8 mouse cellular contexts compared by ENCODE assay signal in genomic region chr8:88646837-88647778, GRCm38 (mm10). TPM values are rescaled to one million over a fixed set of nuclear protein-coding genes. Genes with fewer than 3 reads are reported as not detected.
DNase-seq lines count a peak whose midpoint lies in the region; ATAC-seq and TF ChIP-seq lines count a peak whose summit lies in the region.

TSS of gene Nod2 (plus strand) at chr8:88647315.

- peak within 1 kb of the TSS; percentile 34 for H3K4me3 ChIP-seq in embryonic facial prominence, embryonic 12.5 days
- peak within 1 kb of the TSS; percentile 61 for H3K4me3 ChIP-seq in kidney, adult 2 months (ENCODE audit: insufficient read depth, low read depth, low read length)
- H3K4me3 ChIP-seq in lung, embryonic 14.5 days (ENCODE audit: low read depth, low read length): peak within 1 kb of the TSS; percentile 28
- H3K4me3 ChIP-seq in neural tube, embryonic 15.5 days (replicated peaks): peak within 1 kb of the TSS; percentile 31

- H3K9me3 ChIP-seq in embryonic facial prominence, embryonic 12.5 days: no peaks in the 10 kb centered on the region
- H3K9me3 ChIP-seq in lung, embryonic 14.5 days (ENCODE audit: low read depth, low read length): no peaks in the 10 kb centered on the region
- H3K9me3 ChIP-seq in neural tube, embryonic 15.5 days (replicated peaks): no peaks in the 10 kb centered on the region

- H3K9ac ChIP-seq in embryonic facial prominence, embryonic 12.5 days: peak within 1 kb of the TSS; percentile 44
- H3K9ac ChIP-seq in lung, embryonic 14.5 days: peak within 1 kb of the TSS; percentile 35; the same call in 1 of the 2 replicates
- 0 out of 2 replicates have a peak within 1 kb of the TSS, but pooled peaks have one; percentile 29 for H3K9ac ChIP-seq in neural tube, embryonic 15.5 days (replicated peaks)

- H3K4me2 ChIP-seq in embryonic facial prominence, embryonic 12.5 days (replicated peaks): peak within 1 kb of the TSS; percentile 59
- H3K4me2 ChIP-seq in lung, embryonic 14.5 days: peak within 1 kb of the TSS; percentile 63
- H3K4me2 ChIP-seq in neural tube, embryonic 15.5 days: peak within 1 kb of the TSS; percentile 59

- peak; percentile 72 for DNase-seq in CD4-positive, CD25-positive, alpha-beta regulatory T cell, adult 2 months (ENCODE audit: low read depth, low spot score)
- DNase-seq in adrenal gland, postnatal 14 days: peak; percentile 90
- peak; percentile 89 to 92 for DNase-seq in heart, adult 9 months (ENCODE audit: low spot score in 2 of 2)
- DNase-seq in kidney, adult 2 months: peak; percentile 96
- DNase-seq in lung, embryonic 14.5 days: peak; percentile 83
- DNase-seq in thymus, postnatal 0 days (ENCODE audit: low spot score): peak; percentile 41

- no peak for TF ChIP-seq POLR2A in kidney, adult 2 months (IDR thresholded peaks at IDR 0.05; ENCODE audit: low read depth, low read length)

- peaks cover 9% of the 10 kb centered on the region; the same call in 1 of the 2 replicates for H3K27me3 ChIP-seq in embryonic facial prominence, embryonic 12.5 days
- H3K27me3 ChIP-seq in kidney, adult 2 months (replicated peaks; ENCODE audit: control insufficient read depth, insufficient read depth, low read length): no peaks in the 10 kb centered on the region
- no peaks in the 10 kb centered on the region for H3K27me3 ChIP-seq in lung, embryonic 14.5 days (ENCODE audit: insufficient read depth, low read length)
- peaks cover 16% of the 10 kb centered on the region for H3K27me3 ChIP-seq in neural tube, embryonic 15.5 days (replicated peaks)

- peaks cover 21% of the 10 kb centered on the region for H3K4me1 ChIP-seq in embryonic facial prominence, embryonic 12.5 days
- H3K4me1 ChIP-seq in kidney, adult 2 months (ENCODE audit: control insufficient read depth, insufficient read depth, low read length): peaks cover 19% of the 10 kb centered on the region
- no peaks in the 10 kb centered on the region for H3K4me1 ChIP-seq in lung, embryonic 14.5 days (ENCODE audit: insufficient read depth)
- peaks cover 14% of the 10 kb centered on the region for H3K4me1 ChIP-seq in neural tube, embryonic 15.5 days

- ATAC-seq in embryonic facial prominence, embryonic 12.5 days (ENCODE audit: insufficient number of reproducible peaks, insufficient read depth, low FRiP score, low TSS enrichment): peak; percentile 58; the same call in 1 of the 2 replicates
- peak; percentile 91 for ATAC-seq in lung, embryonic 14.5 days (ENCODE audit: insufficient read depth)
- no peak for ATAC-seq in neural tube, embryonic 15.5 days (ENCODE audit: low FRiP score)

- H3K36me3 ChIP-seq in embryonic facial prominence, embryonic 12.5 days: no peaks in the 10 kb centered on the region
- no peaks in the 10 kb centered on the region for H3K36me3 ChIP-seq in kidney, adult 2 months (ENCODE audit: control insufficient read depth, insufficient read depth, low read length)
- no peaks in the 10 kb centered on the region for H3K36me3 ChIP-seq in lung, embryonic 14.5 days (ENCODE audit: insufficient read depth)
- no peaks in the 10 kb centered on the region for H3K36me3 ChIP-seq in neural tube, embryonic 15.5 days

- H3K27ac ChIP-seq in embryonic facial prominence, embryonic 12.5 days: no peak within 1 kb of the TSS
- H3K27ac ChIP-seq in kidney, adult 2 months (ENCODE audit: insufficient read depth, low read depth, low read length): 0 out of 2 replicates have a peak within 1 kb of the TSS, but pooled peaks have one; percentile 4
- no peak within 1 kb of the TSS for H3K27ac ChIP-seq in lung, embryonic 14.5 days (ENCODE audit: low read depth)
- no peak within 1 kb of the TSS for H3K27ac ChIP-seq in neural tube, embryonic 15.5 days (replicated peaks)

- TF ChIP-seq CTCF in kidney, adult 2 months (conservative IDR thresholded peaks at IDR 0.05; ENCODE audit: insufficient read depth, insufficient read length, low read depth, low read length): no peak
- TF ChIP-seq CTCF in lung, embryonic 14.5 days (IDR thresholded peaks at IDR 0.05; ENCODE audit: low read depth): no peak

- 9% methylated on average over 33 of the region's 33 CpGs for WGBS in embryonic facial prominence, embryonic 12.5 days
- 11% methylated on average over 33 of the region's 33 CpGs for WGBS in kidney, adult 2 months
- WGBS in lung, embryonic 14.5 days: 11% methylated on average over 33 of the region's 33 CpGs
- WGBS in neural tube, embryonic 15.5 days: 9% methylated on average over 33 of the region's 33 CpGs

RNA-seq across cellular contexts. Expression of gene Nod2, which starts in this region (rescaled TPM):
- 0.64 and 0.78 TPM in 2 replicates for total RNA-seq in adrenal gland, postnatal 14 days (2021)
- 0.29 and 0.41 TPM in 2 replicates for polyA plus RNA-seq in embryonic facial prominence, embryonic 12.5 days (2016; fragmentation: Nextera tagmentation; extraction: Ambion mirVana)
- 1.4 and 1.7 TPM in 2 replicates for polyA plus RNA-seq in kidney, adult 2 months (2012; rRNA removed)
- 0.13 and 0.31 TPM in 2 replicates for polyA plus RNA-seq in lung, embryonic 14.5 days (2014; fragmentation: Nextera tagmentation; extraction: Ambion mirVana)
- polyA plus RNA-seq in neural tube, embryonic 15.5 days (2015; fragmentation: Nextera tagmentation; extraction: Ambion mirVana): 0.09 and 0.12 TPM in 2 replicates
- polyA plus RNA-seq in thymus, postnatal 0 days (2015; fragmentation: Nextera tagmentation; extraction: Ambion mirVana): 0.21 and 0.22 TPM in 2 replicates

Comparison
In these comparisons a context has a peak if more than half of its experiments do, and no peak if none do; other contexts are left out.
1. Peak in DNase-seq in adrenal gland, postnatal 14 days; RNA of the gene not detected or under 1 TPM.
2. Peak in ATAC-seq, H3K4me3 ChIP-seq, H3K9ac ChIP-seq and H3K4me2 ChIP-seq in embryonic facial prominence, embryonic 12.5 days; RNA of the gene not detected or under 1 TPM.
3. Peak in DNase-seq, ATAC-seq, H3K4me3 ChIP-seq, H3K9ac ChIP-seq and H3K4me2 ChIP-seq in lung, embryonic 14.5 days; RNA of the gene not detected or under 1 TPM.
4. Peak in DNase-seq in thymus, postnatal 0 days; RNA of the gene not detected or under 1 TPM.
5. DNase-seq: peak in every context shown above with its lines; median percentile 96 in kidney, adult 2 months; 90 in heart, adult 9 months; 90 in adrenal gland, postnatal 14 days; 83 in lung, embryonic 14.5 days; 72 in CD4-positive, CD25-positive, alpha-beta regulatory T cell, adult 2 months; 41 in thymus, postnatal 0 days.